Mouse (Mus musculus): ENCODE data around the gene Dpp6.

The Dpp6 gene

GRCm38 (mm10) chr5:27194975-27195374, 378.0 kb downstream of the Dpp6 start:
- no peak for DNase-seq (ENCODE audit: low spot score in 2 of 2)

- peak; percentile 5 to 19 for DNase-seq (ENCODE audit: low spot score in 2 of 2)
These were observed 383.8 kb downstream of the Dpp6 start for GRCm38 (mm10) chr5:27200581-27201341.

- no peak for DNase-seq (ENCODE audit: low spot score in 2 of 2)
These were observed 386.1 kb downstream of the Dpp6 start for GRCm38 (mm10) chr5:27203131-27203530.

GRCm38 (mm10) chr5:27204721-27205120, 387.7 kb downstream of the Dpp6 start:
- DNase-seq (ENCODE audit: low spot score in 2 of 2) = peak in 1 of 2 experiments; percentile 7

- DNase-seq (ENCODE audit: low spot score in 2 of 2) = no peak
These were observed 388.8 kb downstream of the Dpp6 start for GRCm38 (mm10) chr5:27205754-27206153.

GRCm38 (mm10) chr5:27206213-27206612, 389.2 kb downstream of the Dpp6 start:
- DNase-seq (ENCODE audit: low spot score in 2 of 2) = no peak

GRCm38 (mm10) chr5:27220116-27220515, 403.1 kb downstream of the Dpp6 start:
- no peak for DNase-seq (ENCODE audit: low spot score in 2 of 2)

GRCm38 (mm10) chr5:27242078-27242477, 425.1 kb downstream of the Dpp6 start:
- DNase-seq (ENCODE audit: low spot score in 2 of 2) = no peak

- no peak for DNase-seq (ENCODE audit: low spot score in 2 of 2)
These were observed 426.2 kb downstream of the Dpp6 start for GRCm38 (mm10) chr5:27243226-27243625.

- no peak for DNase-seq (ENCODE audit: low spot score in 2 of 2)
These were observed 430.8 kb downstream of the Dpp6 start for GRCm38 (mm10) chr5:27247793-27248192.

GRCm38 (mm10) chr5:27248685-27249084, 431.7 kb downstream of the Dpp6 start:
- no peak for DNase-seq (ENCODE audit: low spot score in 2 of 2)

- DNase-seq (ENCODE audit: low spot score in 2 of 2) = no peak
These were observed 432.9 kb downstream of the Dpp6 start for GRCm38 (mm10) chr5:27249951-27250350.

GRCm38 (mm10) chr5:27250906-27251305, 433.9 kb downstream of the Dpp6 start:
- no peak for DNase-seq (ENCODE audit: low spot score in 2 of 2)

- no peak for DNase-seq (ENCODE audit: low spot score in 2 of 2)
These were observed 434.4 kb downstream of the Dpp6 start for GRCm38 (mm10) chr5:27251361-27251760.

GRCm38 (mm10) chr5:27255247-27255646, 438.2 kb downstream of the Dpp6 start:
- no peak for DNase-seq (ENCODE audit: low spot score in 2 of 2)

- no peak for DNase-seq (ENCODE audit: low spot score in 2 of 2)
These were observed 441.6 kb downstream of the Dpp6 start for GRCm38 (mm10) chr5:27258636-27259035.

- DNase-seq (ENCODE audit: low spot score in 2 of 2) = peak; percentile 65 to 70
These were observed 445.0 kb downstream of the Dpp6 start for GRCm38 (mm10) chr5:27261746-27262727.

GRCm38 (mm10) chr5:27262751-27263150, 445.7 kb downstream of the Dpp6 start:
- DNase-seq (ENCODE audit: low spot score in 2 of 2) = no peak

GRCm38 (mm10) chr5:27265281-27265680, 448.3 kb downstream of the Dpp6 start:
- no peak for DNase-seq (ENCODE audit: low spot score in 2 of 2)

- DNase-seq (ENCODE audit: low spot score in 2 of 2) = no peak
These were observed 454.3 kb downstream of the Dpp6 start for GRCm38 (mm10) chr5:27271336-27271735.

GRCm38 (mm10) chr5:27274781-27275395, 457.9 kb downstream of the Dpp6 start:
- DNase-seq (ENCODE audit: low spot score in 2 of 2) = no peak

- DNase-seq (ENCODE audit: low spot score in 2 of 2) = no peak
These were observed 458.9 kb downstream of the Dpp6 start for GRCm38 (mm10) chr5:27275871-27276270.
